Mouse (Mus musculus) embryonic facial prominence, embryonic 14.5 days (tissue): ENCODE measurements at regions not wholly inside any gene's neighbourhood (a gene's known extent, or its start where the extent isn't known, plus 50 kb on each side); places are given as distances from the start of the nearest gene placed in this dataset.

ENCODE experiments used
- ATAC-seq: fragments of 200-750 bp; cut with Nextera tagmentation; 2 replicates; pipeline ENCODE4 v1.8.0; 2017; ENCODE audit warnings: low read depth, moderate number of reproducible peaks, moderate TSS enrichment
- DNase-seq: peaks from one replicate; pipeline ENCODE4 v3.0.0-alpha.2; 2015; ENCODE audit warnings: low spot score
- H3K27ac ChIP-seq: fragments of 300-500 bp; sonication (generic); replicated peaks from 2 replicates; pipeline ENCODE4 v1.5.1; 2014; ENCODE audit warnings: low read depth, mild to moderate bottlenecking, low read length, moderate library complexity
- H3K27me3 ChIP-seq: fragments of 300-500 bp; sonication (generic); replicated peaks from 2 replicates; pipeline ENCODE4 v1.6.1; 2014; ENCODE audit warnings: low read length; ENCODE audit not compliant: control insufficient read depth, insufficient read depth
- H3K36me3 ChIP-seq: fragments of 300-500 bp; sonication (generic); 2 replicates; pipeline ENCODE4 v1.6.1; 2014; ENCODE audit warnings: low read length, mixed read lengths; ENCODE audit not compliant: control insufficient read depth, insufficient read depth
- H3K4me1 ChIP-seq: fragments of 300-500 bp; sonication (generic); 2 replicates; pipeline ENCODE4 v1.6.1; 2014; ENCODE audit warnings: antibody characterized with exemption, low read length; ENCODE audit not compliant: control insufficient read depth, insufficient read depth
- H3K4me2 ChIP-seq: fragments of 300-500 bp; sonication (generic); 2 replicates; pipeline ENCODE4 v1.6.1; 2014; ENCODE audit warnings: low read depth, mild to moderate bottlenecking, low read length, moderate library complexity, mixed read lengths
- H3K4me3 ChIP-seq: fragments of 300-500 bp; sonication (generic); 2 replicates; pipeline ENCODE4 v1.5.1; 2014; ENCODE audit warnings: low read depth, mild to moderate bottlenecking, low read length
- H3K9ac ChIP-seq: fragments of 300-500 bp; sonication (generic); 2 replicates; pipeline ENCODE4 v1.6.1; 2014; ENCODE audit warnings: low read depth, mild to moderate bottlenecking, low read length, moderate library complexity, mixed read lengths
- H3K9me3 ChIP-seq: fragments of 300-500 bp; sonication (generic); 2 replicates; pipeline ENCODE4 v1.6.1; 2016; ENCODE audit warnings: low read length; ENCODE audit not compliant: control insufficient read depth

GRCm38 (mm10) chr4:7091201-7091814 lies 1147.5 kb downstream of the Car8 start:
- H3K4me3 ChIP-seq: no peak overlapping the region
- no peaks in the 10 kb centered on the region for H3K36me3 ChIP-seq
- no peaks in the 10 kb centered on the region for H3K4me1 ChIP-seq
- no peak overlapping the region for H3K4me2 ChIP-seq
- H3K9ac ChIP-seq: no peak overlapping the region
- H3K9me3 ChIP-seq: no peaks in the 10 kb centered on the region
- no peak for DNase-seq
- no peak for ATAC-seq
- H3K27me3 ChIP-seq: no peaks in the 10 kb centered on the region
- no peak overlapping the region for H3K27ac ChIP-seq
